Mouse (Mus musculus) heart, adult 18-20 months (tissue): Measurements from ENCODE around the gene Gm37419. TPM values are rescaled to one million over a fixed set of nuclear protein-coding genes. Genes with fewer than 3 reads are reported as not detected.

Source experiments
- total RNA-seq, 2 experiments: library from RNA; stranded (reverse); gene quantifications; 2 replicates each; pipeline ENCODE4 v1.2.3; 2021

The Gm37419 gene
- total RNA-seq, 2 experiments from 2014 or later, result not detected

Other genes with a start within 250 kb of the Gm37419 start
- not detected for gene Sst, start 97.5 kb upstream of the Gm37419 start, total RNA-seq
- gene Rtp2, start 56.1 kb upstream of the Gm37419 start, total RNA-seq, result not detected
- gene Bcl6, start 370 bp downstream of the Gm37419 start, total RNA-seq, result 10 to 100 TPM; 21.2 to 24.4 TPM